Mouse (Mus musculus) cerebellum, adult 11-12 months (tissue): ENCODE results near the gene Mpv17l2.

Source experiments
- DNase-seq: peaks from one replicate; pipeline ENCODE4 v3.0.0; 2022

Gene Mpv17l2

GRCm38 (mm10) chr8:70748246-70749096 lies 12.3 kb downstream of the Mpv17l2 start:
- no peak for DNase-seq

GRCm38 (mm10) chr8:70747211-70747890 lies 13.4 kb downstream of the Mpv17l2 start:
- DNase-seq, result no peak

GRCm38 (mm10) chr8:70746676-70747075 lies 14.1 kb downstream of the Mpv17l2 start:
- DNase-seq, result no peak

GRCm38 (mm10) chr8:70745691-70746220 lies 15.0 kb downstream of the Mpv17l2 start:
- DNase-seq, result peak; percentile 13

- peak; percentile 12 for DNase-seq
Measured at GRCm38 (mm10) chr8:70744806-70745205, 15.9 kb downstream of the Mpv17l2 start.

GRCm38 (mm10) chr8:70743656-70744590 lies 16.8 kb downstream of the Mpv17l2 start:
- DNase-seq, result peak; percentile 30

GRCm38 (mm10) chr8:70742981-70743655 lies 17.6 kb downstream of the Mpv17l2 start:
- DNase-seq, result no peak

- DNase-seq, result no peak
Measured at GRCm38 (mm10) chr8:70742176-70742575, 18.6 kb downstream of the Mpv17l2 start.

GRCm38 (mm10) chr8:70741661-70742060 lies 19.1 kb downstream of the Mpv17l2 start:
- no peak for DNase-seq

- no peak for DNase-seq
Measured at GRCm38 (mm10) chr8:70738211-70738610, 22.5 kb downstream of the Mpv17l2 start.

GRCm38 (mm10) chr8:70737705-70738104 lies 23.0 kb downstream of the Mpv17l2 start:
- no peak for DNase-seq

- no peak for DNase-seq
Measured at GRCm38 (mm10) chr8:70730956-70731355, 29.8 kb downstream of the Mpv17l2 start.

GRCm38 (mm10) chr8:70729808-70730475 lies 30.8 kb downstream of the Mpv17l2 start:
- no peak for DNase-seq

GRCm38 (mm10) chr8:70726721-70727120 lies 34.0 kb downstream of the Mpv17l2 start:
- no peak for DNase-seq

- DNase-seq, result no peak
Measured at GRCm38 (mm10) chr8:70725792-70726447, 34.8 kb downstream of the Mpv17l2 start.

- no peak for DNase-seq
Measured at GRCm38 (mm10) chr8:70724216-70724615, 36.5 kb downstream of the Mpv17l2 start.

- no peak for DNase-seq
Measured at GRCm38 (mm10) chr8:70723486-70724210, 37.1 kb downstream of the Mpv17l2 start, which contains the start of gene Pde4c. Gene Pde4c, plus strand, starts transcription at chr8:70723720.

GRCm38 (mm10) chr8:70721601-70722000 lies 39.1 kb downstream of the Mpv17l2 start:
- peak; percentile 19 for DNase-seq

- DNase-seq, result peak; percentile 60
Measured at GRCm38 (mm10) chr8:70720739-70721138, 40.0 kb downstream of the Mpv17l2 start.

GRCm38 (mm10) chr8:70719796-70720270 lies 40.9 kb downstream of the Mpv17l2 start:
- DNase-seq, result peak; percentile 32
